Mouse (Mus musculus) left cerebral cortex, adult 9 months (tissue): ENCODE measurements at regions not wholly inside any gene's neighbourhood (a gene's known extent, or its start where the extent isn't known, plus 50 kb on each side); places are given as distances from the start of the nearest gene placed in this dataset.
A peak's percentile ranks its signal among the peaks of the same experiment; 100 is the strongest.

ENCODE experiments used
- DNase-seq, 2 experiments: peaks; one replicate each; pipeline ENCODE4 v3.0.0; 2022; ENCODE audit warnings: low spot score in 2 of 2

GRCm38 (mm10) chr11:64776691-64777090, 202.1 kb upstream of the Elac2 start:
- DNase-seq: peak in 1 of 2 experiments; percentile 26

- no peak for DNase-seq
Observed at GRCm38 (mm10) chr11:64800246-64801121, 178.4 kb upstream of the Elac2 start.

- no peak for DNase-seq
Observed at GRCm38 (mm10) chr11:64801351-64801750, 177.5 kb upstream of the Elac2 start.

GRCm38 (mm10) chr11:64805567-64805966, 173.3 kb upstream of the Elac2 start:
- DNase-seq: no peak

GRCm38 (mm10) chr11:64812408-64812807, 166.4 kb upstream of the Elac2 start:
- no peak for DNase-seq

GRCm38 (mm10) chr11:64829429-64829828, 149.4 kb upstream of the Elac2 start:
- no peak for DNase-seq

- no peak for DNase-seq
Observed at GRCm38 (mm10) chr11:64832453-64832852, 146.4 kb upstream of the Elac2 start.

GRCm38 (mm10) chr11:64833786-64834185, 145.1 kb upstream of the Elac2 start:
- no peak for DNase-seq

GRCm38 (mm10) chr11:64836771-64837170, 142.1 kb upstream of the Elac2 start:
- no peak for DNase-seq

- no peak for DNase-seq
Observed at GRCm38 (mm10) chr11:64841092-64841491, 137.7 kb upstream of the Elac2 start.

GRCm38 (mm10) chr11:64842775-64843530, 135.9 kb upstream of the Elac2 start:
- DNase-seq: no peak

GRCm38 (mm10) chr11:64846577-64847147, 132.2 kb upstream of the Elac2 start:
- DNase-seq: no peak

GRCm38 (mm10) chr11:64859636-64860035, 119.2 kb upstream of the Elac2 start:
- no peak for DNase-seq

- DNase-seq: no peak
Observed at GRCm38 (mm10) chr11:64880674-64881073, 98.2 kb upstream of the Elac2 start.

- no peak for DNase-seq
Observed at GRCm38 (mm10) chr11:64884518-64884917, 94.3 kb upstream of the Elac2 start.

GRCm38 (mm10) chr11:64889335-64890020, 89.4 kb upstream of the Elac2 start:
- no peak for DNase-seq

- DNase-seq: peak in 1 of 2 experiments; percentile 14
Observed at GRCm38 (mm10) chr11:64890776-64891175, 88.1 kb upstream of the Elac2 start.

- no peak for DNase-seq
Observed at GRCm38 (mm10) chr11:64895804-64896466, 82.9 kb upstream of the Elac2 start.

- DNase-seq: peak; percentile 33 to 87
Observed at GRCm38 (mm10) chr11:64898758-64899586, 79.9 kb upstream of the Elac2 start.

GRCm38 (mm10) chr11:64899587-64900278, 79.1 kb upstream of the Elac2 start:
- no peak for DNase-seq
